Mouse (Mus musculus) liver, postnatal 0 days (tissue): ENCODE measurements around the gene Pias3.

Source experiments
- CTCF ChIP-seq: sonication (generic); IDR thresholded peaks from 2 replicates; pipeline ENCODE4 v1.5.1; 2016; ENCODE audit warnings: antibody characterized with exemption, low read depth
- EP300 ChIP-seq: IDR thresholded peaks from 2 replicates; pipeline ENCODE4 v1.6.1; 2016; ENCODE audit warnings: antibody characterized with exemption, low read depth, mild to moderate bottlenecking

DNA sequence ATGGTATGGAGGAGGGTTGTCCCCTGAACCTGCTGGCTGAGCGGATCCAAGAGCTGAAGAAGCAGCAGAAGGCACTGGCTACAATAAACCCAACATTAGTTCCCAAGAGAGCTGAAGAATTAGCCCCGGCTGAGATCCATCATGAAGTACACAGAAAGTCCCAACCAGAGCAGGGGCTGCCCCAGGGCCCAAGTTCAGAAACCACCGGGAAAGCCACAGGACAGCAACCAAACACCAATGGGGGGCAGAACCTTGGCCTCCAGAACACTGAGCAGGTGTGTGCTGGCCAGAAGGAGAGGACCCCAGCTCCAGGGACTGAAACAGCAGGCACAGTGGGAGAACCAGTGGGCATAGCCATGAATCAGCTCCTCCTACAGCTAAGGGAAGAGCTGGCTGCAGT, 12.7 kb upstream of the Pias3 start:
- no peak for TF ChIP-seq EP300
- no peak for TF ChIP-seq CTCF
